Mouse (Mus musculus) thymus, postnatal 0 days (tissue): Measurements from ENCODE around the gene Eif2ak1. TPM values are rescaled to one million over a fixed set of nuclear protein-coding genes. Genes with fewer than 3 reads are reported as not detected.
A peak's percentile ranks its signal among the peaks of the same experiment; 100 is the strongest.

ENCODE experiments used
- DNase-seq: peaks from one replicate; pipeline ENCODE4 v3.0.0-alpha.2; 2015; ENCODE audit warnings: low spot score
- polyA plus RNA-seq: library from polyadenylated mRNA; unstranded; fragments of >200 nt; fragmentation: Nextera tagmentation; extraction: Ambion mirVana; gene quantifications from 2 replicates; pipeline ENCODE4 v1.2.1, GENCODE M21; 2015

The Eif2ak1 gene
- polyA plus RNA-seq, 1 experiment from 2014 or later: 30.9 TPM

DNA sequence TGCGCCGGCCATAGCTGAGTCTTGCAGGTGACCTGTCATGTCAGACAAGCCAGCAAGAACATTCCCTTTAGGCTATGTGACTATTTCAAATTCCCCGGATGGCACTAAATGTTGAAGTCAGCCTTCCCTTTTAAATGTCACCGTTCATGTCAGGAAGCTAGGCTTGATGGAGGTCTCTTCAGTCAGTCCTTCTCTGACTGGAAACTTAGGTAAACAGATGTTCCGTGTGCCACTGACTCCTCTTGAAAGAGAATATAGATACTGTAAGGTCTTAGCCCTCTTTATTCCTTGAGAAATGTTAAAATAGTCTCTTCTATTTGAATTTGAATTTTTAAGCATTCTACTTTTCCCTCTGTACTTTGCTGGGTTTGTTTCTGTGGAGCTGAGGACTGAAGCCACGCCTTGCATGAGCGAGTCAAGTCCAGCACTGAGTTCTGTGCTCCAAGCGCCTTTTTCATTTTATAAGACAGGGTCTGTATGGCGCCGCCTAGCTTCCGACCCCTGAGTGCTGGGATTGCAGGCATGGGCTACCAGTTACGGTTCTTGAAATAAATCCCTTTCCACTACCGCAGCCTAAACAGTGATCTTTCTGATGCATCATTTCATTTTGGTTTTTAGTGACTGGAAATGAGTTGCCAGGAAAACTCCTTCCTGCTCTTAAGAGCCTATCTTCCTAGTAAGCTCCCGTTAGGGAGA lies 80.2 kb downstream of the Eif2ak1 start, which contains the start of gene Ankrd61:
Ankrd61 (minus strand) TSS at position 51 of the 696 bp plus-strand sequence.
- no peak for DNase-seq

DNA sequence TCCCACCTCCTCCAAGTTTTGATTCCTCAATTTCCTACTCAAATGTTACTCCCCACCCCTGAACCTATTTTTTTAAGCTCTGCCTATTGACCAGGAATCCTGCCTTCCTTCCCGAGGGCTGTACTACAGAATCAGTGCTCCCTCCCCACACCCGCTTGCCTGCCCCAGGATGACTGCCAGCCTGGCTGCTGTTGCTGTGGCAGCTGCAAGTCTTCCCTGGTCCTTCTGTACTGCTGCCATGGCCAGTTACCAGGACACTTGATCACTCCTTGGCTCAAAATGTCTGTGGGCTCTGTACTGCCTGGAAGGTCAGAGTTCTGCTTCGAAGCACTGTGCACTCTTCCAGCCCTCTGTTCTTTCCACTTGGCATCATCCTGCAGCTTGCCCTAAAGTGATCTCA lies 84.5 kb downstream of the Eif2ak1 start:
- no peak for DNase-seq

DNA sequence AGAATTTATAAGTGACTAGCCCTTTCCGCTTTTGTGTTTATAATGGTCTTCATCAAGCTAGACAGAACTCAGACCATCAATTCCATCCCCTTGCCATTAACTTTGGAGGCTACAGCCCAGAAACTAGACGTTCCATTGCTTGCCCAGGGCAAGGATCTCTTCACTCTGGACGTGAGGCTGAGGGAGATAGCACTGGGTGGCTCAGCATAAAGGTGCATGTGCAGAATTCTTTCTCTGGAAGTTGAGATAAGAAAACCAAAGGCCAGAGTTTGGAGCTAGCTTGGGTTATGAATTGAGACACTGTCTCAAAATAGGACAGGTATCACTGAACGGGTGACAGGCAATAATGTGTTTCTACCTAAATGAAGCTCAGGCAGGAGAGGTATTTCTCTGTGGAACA lies 86.2 kb downstream of the Eif2ak1 start:
- no peak for DNase-seq

DNA sequence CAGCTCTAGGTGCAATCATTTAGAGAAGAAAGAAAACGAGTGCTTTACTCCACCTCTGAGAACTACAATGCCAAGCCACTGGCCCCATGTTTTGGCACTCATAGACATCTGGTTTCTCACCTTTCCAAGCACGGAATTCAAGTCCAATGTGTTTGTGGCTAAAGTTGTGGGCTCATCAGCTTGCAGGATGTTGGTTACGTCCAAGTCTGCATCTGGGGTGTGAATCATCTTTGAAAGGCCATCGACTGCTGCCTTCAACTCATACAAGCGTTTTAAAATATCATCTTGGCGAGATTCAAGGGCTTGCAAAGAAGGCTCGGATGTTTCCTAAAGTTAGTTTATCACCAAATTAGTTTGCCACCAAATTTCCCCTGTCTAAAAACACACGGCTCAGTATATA lies 88.8 kb downstream of the Eif2ak1 start:
- no peak for DNase-seq

DNA sequence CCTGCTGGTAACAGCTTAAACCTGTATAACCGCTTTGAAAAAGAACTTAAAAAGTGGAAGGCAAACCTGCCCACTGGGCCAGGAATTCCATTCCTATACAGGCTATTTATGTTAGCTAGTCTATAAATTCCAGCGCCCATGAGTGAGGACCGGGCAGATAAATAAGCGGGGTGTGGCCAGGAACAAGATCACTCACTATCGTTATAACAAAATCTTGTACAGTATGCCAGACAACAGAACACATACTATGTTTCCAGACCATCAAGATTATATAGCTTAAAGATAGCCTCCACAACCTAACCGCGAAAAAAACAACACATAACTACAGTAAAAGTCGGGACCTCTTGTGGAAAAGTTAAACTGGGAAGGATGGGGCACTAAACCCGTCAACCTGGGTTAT lies 91.3 kb downstream of the Eif2ak1 start:
- no peak for DNase-seq

DNA sequence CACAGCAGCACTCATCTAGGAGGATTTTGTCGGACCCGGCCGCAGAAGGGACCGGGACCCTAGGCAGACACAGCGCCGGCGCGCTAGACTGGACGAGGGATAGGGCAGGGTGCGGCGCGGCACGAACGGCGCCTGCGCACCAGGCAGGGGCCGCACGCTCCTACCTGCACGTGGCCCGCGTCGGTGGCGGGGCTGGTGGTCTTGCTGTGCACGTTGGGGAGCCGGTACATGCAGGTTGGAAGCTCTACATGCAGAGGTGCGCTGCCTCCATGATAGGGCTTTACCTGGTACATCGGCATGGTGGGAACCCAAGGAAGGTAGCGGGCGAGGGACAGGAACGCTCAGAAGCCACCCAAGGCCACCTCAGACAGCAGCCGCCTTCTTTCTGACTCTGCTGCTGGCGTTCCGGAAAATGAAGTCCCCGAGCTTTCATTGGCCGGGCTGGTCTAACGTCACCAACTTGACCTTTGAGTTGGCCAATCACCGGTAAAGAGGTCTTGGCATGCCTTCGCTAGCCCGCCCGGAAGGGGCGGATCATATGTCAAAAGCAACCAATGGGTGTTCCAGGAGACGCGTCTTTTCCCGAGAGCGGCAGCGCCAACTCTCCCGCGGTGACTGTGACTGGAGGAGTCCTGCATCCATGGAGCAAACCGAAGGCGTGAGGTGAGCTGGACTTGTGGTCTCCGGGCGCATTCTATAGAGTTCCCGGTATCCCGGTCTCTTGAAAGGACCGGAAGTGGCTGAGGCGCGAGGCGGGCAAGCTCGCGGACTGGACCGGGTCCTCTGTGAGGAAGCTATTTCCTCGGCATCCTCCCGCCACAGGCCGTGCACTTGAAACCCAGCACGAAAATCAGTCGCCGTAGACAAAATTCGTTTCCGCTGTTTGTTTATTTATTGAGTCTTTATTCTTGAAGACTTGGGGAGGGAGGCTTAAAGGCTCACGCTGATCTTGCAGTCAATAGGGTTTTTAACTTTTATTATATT lies 92.1 kb downstream of the Eif2ak1 start, which contains the start of the genes Aimp2 and Pms2:
Aimp2 (minus strand) TSS at position 431 of the 984 bp plus-strand sequence.
Pms2 (plus strand) TSS at position 548 of the 984 bp plus-strand sequence.
- peak; percentile 97 for DNase-seq

DNA sequence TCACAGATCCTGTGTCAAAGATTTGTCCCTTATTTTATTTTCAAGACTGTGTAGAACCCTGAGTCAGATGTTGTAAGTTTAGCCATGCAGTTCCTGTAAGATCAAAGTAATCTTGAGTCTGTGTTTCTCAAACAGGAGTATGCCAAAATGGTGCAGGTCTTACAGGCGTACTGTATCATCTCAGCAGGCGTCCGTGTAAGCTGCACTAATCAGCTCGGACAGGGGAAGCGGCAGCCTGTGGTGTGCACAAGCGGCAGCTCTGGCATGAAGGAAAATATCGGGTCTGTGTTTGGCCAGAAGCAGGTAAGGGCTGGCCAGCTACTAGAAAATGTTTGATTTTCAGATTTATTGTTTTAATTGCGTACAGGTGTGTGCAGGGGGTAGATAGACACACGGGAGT lies 98.6 kb downstream of the Eif2ak1 start:
- DNase-seq: no peak

DNA sequence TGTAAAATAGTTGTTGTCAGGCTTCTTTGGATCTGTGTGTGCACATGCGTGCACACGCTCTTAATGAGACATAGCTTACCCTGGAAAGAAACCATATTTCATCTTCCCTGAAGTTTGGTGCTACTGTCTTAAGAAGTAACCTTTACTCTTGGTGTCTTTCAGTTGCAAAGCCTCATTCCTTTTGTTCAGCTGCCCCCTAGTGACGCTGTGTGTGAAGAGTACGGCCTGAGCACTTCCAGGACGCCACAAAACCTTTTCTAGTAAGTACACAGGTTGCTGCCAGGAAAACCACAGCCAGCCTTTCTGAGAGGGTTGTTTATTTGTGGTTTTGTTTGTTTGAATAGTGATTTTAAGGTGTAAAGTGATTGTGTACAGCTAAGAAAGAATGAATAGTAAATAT lies 99.8 kb downstream of the Eif2ak1 start:
- peak; percentile 70 for DNase-seq

DNA sequence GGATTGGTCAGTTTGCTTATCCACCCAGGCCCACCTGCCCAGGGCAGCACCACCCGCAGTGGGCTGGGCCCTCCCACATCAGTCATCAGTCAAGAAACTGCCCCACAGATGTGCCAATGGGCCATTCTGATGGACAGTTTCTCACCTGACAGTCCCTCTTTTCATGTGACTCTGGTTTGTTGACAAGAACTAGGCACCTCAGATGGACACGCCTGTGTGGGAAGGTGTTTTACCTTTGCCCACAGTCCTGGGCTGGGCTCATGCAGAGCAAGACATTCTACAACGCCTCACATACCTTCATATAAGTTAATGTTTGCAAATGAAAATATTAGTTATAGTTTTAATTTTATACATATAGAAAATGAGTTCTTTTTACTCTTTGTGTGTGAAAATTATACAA lies 100.5 kb downstream of the Eif2ak1 start:
- no peak for DNase-seq

DNA sequence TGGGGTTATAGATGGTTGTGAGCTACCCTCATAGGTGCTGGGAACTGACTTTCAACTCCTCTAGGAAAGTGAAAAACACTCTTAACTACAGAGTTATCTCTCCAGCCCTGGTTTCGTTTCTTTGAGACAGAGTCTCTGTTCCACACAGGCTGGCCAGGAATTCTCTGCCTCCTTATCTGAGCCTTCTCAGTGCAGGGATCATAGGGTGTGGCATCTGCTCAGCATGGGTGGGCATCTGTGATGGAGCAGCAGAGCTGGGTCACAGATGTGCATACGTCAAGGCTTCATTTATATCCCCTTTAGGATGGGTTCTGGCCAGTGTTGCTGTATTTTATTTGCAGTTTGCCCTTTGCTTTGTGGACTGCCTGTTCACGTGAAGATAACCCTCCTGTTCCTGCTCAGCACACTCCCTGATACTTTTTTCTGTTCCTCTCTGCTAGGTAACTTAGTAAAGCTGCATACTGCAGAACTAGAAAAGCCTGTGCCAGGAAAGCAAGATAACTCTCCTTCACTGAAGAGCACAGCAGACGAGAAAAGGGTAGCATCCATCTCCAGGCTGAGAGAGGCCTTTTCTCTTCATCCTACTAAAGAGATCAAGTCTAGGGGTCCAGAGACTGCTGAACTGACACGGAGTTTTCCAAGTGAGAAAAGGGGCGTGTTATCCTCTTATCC lies 107.3 kb downstream of the Eif2ak1 start:
- DNase-seq: no peak

DNA sequence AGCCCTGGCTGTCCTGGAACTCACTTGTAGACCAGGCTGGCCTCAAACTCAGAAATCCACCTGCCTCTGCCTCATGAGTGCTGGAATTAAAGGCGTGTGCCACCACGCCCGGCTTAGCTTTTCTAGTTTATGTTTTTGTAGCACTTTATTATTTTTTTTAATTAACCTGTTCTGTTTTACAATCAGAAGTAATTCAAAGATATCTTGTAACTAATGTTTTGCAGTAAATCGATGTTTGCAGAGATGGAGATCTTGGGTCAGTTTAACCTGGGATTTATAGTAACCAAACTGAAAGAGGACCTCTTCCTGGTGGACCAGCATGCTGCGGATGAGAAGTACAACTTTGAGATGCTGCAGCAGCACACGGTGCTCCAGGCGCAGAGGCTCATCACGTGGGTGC lies 110.3 kb downstream of the Eif2ak1 start, which contains the start of gene Gm42421:
Gm42421 (plus strand) TSS at position 301 of the 400 bp plus-strand sequence.
- no peak for DNase-seq

DNA sequence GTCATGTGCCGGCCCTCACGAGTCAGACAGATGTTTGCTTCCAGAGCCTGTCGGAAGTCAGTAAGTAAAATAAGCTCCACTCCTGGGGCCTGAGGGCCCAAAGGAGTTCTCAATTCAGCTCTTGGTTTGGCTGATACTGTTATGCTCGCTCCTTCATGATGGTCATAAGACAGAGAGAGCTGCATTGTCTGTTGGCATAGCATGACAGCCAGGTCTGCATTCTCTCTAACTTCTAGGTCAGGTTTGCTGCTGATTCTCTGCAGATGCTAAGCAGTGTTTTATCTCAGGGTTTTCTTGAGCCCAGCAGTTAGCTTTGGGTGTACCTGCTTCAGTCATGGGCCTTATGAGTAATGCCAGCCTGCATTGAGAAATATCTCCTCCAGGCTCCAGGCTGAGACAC lies 111.7 kb downstream of the Eif2ak1 start:
- DNase-seq: no peak

DNA sequence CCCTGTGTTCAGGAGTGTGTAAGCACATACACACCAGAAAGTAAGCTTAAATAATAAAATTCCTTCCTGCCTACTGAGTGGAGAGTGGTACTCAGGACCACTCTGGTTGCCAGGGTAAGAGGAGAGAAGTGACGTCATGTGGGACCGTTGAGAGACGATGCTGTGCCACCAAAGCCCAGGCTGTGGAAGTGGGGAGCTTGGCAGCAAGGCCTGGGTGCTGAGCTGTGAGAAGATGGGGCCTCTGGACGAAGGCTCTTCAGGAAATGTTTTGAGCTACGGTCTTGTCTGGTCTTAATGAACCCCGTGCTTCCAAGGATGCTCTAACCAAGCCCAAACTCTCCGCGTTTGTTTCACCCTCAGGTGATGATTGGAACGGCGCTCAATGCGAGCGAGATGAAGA lies 113.1 kb downstream of the Eif2ak1 start:
- DNase-seq: no peak

DNA sequence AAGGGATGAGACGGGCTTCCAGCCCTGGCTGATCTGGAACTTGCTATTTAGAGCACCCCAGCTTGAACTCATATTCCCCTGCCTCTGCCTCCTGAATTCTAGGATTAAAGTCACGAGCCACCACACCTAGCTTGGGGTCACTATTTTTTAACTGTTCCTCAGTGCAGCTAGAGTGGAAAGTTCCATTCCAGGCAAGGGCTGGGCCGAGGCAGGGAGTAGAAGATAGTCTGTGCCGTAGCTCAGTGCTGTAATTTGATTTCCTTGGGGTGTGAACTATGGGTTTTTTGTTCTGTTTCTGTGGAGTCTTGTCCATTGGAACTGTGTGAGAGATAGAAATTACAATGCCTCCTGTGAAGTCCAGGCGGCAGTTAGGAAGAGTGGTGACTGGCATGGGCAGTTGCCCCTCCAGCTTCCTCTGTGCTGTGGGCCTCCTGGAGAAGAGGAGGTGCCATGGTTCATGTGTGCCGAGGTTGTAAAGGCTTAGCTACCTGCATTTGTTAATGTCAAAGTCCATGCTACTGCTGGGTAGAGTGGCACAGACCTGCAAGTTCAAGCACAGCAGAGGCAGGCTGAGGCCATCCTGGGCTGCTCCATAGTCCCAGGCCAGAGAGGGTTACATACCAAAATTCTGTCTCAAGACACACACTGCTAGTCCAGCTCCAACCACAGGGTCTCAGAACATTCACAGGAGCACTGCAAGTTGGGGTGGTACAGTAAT lies 114.4 kb downstream of the Eif2ak1 start:
- DNase-seq: no peak

DNA sequence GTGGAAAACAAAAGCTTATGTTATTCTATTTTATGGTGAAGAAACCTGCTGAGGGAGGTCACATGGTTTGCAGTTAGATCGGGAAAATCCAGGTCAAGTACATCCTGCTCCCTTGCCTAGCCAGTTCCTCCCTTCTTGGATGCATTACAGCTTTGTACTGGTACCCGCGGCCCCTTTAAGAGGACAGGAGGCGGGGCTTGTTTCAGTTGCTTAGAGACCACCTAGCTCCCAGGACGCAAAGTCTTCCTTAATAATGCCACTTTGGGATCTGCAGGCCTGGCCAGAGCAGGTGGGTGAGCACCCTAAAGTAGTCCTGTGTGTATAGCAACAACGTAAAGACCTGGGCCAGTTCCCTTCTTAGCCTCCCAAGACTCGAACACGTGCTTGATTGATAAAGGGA lies 115.2 kb downstream of the Eif2ak1 start, which contains the start of gene Rsph10b:
Rsph10b (plus strand) TSS at position 205 of the 400 bp plus-strand sequence.
- no peak for DNase-seq

DNA sequence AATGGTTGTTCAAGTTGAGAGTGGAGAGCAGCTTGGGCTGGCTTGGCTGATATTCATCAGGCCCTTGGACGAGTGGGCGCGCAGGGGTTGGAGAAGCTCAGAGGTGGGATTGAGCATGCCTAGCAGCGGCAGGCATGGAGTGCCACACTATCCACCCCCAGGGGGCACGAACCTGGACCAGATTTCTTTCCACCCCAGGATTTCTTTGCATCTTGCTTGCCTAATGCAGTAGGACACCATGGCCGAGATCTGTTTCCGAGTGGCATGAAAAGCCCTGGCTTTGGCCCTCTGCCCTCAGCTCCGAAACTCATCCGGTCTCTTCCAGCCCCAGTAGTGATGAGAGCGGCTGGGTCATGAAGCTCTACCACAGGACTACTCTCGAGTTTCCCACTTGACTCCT lies 115.8 kb downstream of the Eif2ak1 start:
- no peak for DNase-seq

DNA sequence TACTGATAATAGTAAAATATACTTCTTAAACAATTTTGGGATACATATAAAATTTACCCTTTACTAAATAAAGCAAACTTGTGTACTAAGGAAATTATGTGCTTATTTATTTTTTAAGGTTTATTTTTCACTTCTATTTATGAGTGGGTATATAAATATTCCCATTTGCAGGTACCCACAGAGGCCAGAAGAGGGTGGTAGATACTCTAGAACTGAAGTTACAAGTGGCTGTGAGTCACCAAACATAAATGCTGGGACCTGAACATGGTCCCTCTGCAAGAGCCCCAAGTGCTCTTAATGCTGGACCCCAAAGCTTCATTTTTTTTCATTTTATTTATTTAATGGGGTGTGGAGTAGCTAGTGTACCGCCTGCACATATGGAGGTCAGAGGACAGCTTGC lies 116.3 kb downstream of the Eif2ak1 start:
- no peak for DNase-seq

DNA sequence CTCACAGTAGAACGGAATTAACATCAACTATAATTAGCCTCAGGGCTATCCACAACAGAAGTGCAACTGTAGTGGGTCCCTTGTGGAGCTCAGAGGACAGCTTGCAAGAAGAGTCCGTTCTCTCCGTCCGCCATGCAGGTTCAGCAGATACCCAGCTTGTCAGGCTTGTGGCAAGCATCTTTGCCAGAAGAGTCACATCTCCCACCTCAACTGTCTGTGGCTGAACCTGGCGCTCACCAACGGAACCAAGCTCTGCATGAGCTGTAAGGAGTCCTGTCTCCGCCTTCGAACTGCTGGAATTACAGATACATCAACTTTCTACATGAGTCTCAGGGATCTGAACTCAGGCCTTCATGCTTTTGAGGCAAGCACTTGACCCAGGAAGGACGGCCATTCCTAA lies 118.6 kb downstream of the Eif2ak1 start:
- no peak for DNase-seq

DNA sequence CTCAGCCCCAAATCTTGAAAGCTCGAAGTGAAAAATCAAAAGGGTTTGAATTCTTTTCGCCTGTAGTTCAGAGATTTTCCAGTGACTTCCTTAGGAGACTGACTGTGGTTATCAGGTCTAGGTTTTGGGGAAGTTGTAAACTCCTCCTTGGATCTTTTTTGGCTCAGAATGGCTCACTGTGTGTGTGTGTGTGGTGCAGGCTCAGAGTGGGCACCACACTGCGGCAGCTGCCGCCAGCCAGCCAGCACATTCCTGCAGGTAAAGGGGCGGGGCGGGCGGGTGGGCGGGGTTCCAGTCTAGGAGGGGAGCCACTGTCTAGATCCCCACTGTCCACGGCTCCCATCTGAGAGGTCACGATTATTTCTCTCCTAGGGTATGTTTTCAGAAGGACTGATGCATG lies 124.0 kb downstream of the Eif2ak1 start:
- DNase-seq: no peak

DNA sequence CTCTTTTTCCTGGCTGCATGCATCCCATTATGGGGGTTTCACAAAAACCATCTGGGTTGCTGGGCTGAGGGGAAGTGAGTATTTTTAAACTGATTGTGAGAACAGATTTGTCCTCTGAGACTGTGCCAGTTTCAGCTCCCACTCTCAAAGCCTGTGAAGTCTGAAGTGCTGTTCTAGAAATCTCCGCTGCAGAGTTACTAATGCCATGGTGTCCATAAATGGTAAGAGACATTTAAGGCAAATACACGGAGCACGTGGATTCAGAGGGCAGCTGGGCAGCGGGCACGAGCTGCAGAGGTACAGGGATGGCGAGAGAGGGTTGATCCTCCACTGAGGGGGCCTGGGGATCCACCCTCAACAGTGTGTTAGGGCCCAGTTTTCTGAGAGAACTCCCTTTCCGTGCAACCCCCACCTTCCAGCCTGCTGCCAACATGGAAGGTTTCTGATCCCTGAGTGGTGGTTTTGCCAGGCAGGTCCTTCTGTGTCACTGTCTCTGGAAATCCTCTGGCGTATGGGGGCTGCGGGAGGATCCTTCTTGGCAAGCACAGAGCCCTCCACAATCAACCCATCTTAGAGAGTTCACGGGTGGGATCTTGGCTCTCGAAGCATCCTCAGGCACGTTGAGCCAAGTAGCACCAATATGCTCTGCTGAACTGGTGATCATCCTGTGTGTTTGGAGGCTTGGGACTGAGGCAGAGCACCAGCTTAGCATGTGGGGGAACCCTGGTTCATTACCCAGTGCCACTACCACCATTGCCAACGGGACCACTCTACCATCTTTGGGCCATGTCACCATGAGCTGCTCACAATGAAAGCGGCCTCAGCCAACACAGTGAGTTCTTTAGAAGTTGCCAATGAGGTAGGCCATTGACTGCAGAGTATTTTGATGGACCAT lies 125.9 kb downstream of the Eif2ak1 start:
- no peak for DNase-seq
